Comparison of ENCODE assay signal across 9 mouse cellular contexts in the genomic region with DNA sequence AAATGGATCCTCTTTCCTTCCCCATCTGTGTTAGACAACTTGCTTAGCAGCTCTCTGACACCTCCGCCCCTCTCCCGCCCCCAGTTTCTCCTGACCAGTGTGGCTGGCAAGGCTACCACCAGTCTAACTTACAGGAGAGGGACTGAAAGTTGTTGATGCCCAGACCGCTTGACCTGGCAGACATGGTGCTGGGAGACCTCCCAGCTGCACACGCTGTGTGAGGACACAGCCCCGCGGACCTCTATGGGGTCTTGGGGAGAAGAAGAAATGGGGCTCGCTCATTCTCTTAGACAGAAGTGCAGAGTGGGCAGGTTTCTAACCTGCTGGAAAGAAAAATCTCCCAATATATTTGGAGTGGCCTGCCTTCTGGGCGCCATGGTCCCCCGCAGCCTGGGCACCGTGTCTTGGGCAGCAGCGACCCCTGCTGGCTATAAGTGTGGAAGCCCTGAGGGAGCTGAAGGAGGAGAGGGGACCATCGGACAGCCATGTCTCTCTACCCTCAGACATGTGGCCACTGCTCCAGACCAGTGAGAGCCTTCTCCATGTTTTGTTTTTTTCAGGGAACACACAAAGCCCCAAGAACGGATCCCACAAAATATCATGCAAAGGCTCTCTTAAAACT. TPM values are rescaled to one million over a fixed set of nuclear protein-coding genes. Genes with fewer than 3 reads are reported as not detected.
A peak's percentile ranks its signal among the peaks of the same experiment; 100 is the strongest.
DNase-seq lines count a peak whose midpoint lies in the region; ATAC-seq and TF ChIP-seq lines count a peak whose summit lies in the region.
"Had no signal": no experiment of that assay in that cellular context is flagged by ENCODE, and none has a peak within 500 bp of the region (broad histone marks: within the 10 kb centered on the region; RNA-seq: fewer than 3 reads in every experiment).

No protein-coding gene starts in this region.

- H3K4me1 ChIP-seq in forebrain, embryonic 11.5 days (replicated peaks; ENCODE audit: control insufficient read depth, insufficient read depth, low read length), result no peaks in the 10 kb centered on the region
- peaks cover 3 to 4% of the 10 kb centered on the region in 2 experiments; a peak in 2 of 4 replicates for H3K4me1 ChIP-seq in heart, embryonic 14.5 days (ENCODE audit: control insufficient read depth in 2 of 2, insufficient read depth in 2 of 2, low read length in 2 of 2)
- H3K4me1 ChIP-seq in liver, embryonic 14.5 days (replicated peaks; ENCODE audit: control insufficient read depth in 2 of 2, insufficient read depth in 2 of 2, low read length in 1 of 2), result no peaks in the 10 kb centered on the region
- H3K4me1 ChIP-seq in neural tube, embryonic 15.5 days, result peaks cover 12% of the 10 kb centered on the region

- H3K36me3 ChIP-seq in forebrain, embryonic 11.5 days (ENCODE audit: control insufficient read depth, insufficient read depth, low read length), result no peaks in the 10 kb centered on the region
- no peaks in the 10 kb centered on the region for H3K36me3 ChIP-seq in heart, embryonic 14.5 days (ENCODE audit: control insufficient read depth, insufficient read depth, low read length)
- no peaks in the 10 kb centered on the region for H3K36me3 ChIP-seq in liver, embryonic 14.5 days (replicated peaks; ENCODE audit: control insufficient read depth, insufficient read depth, low read depth)
- H3K36me3 ChIP-seq in neural tube, embryonic 15.5 days, result no peaks in the 10 kb centered on the region
- H3K36me3 ChIP-seq: embryonic facial prominence, embryonic 13.5 days had no signal

- DNase-seq in CD4-positive, CD25-positive, alpha-beta regulatory T cell, adult 2 months (ENCODE audit: low read depth, low spot score), result peak; percentile 79
- peak; percentile 74 for DNase-seq in brain, adult 2 months (ENCODE audit: low read depth, low spot score)
- DNase-seq in forebrain, embryonic 11.5 days (ENCODE audit: low spot score), result peak; percentile 87
- DNase-seq in kidney, postnatal 25 days, result peak; percentile 70 to 82
- peak in 1 of 3 experiments; percentile 9 for DNase-seq in liver, embryonic 14.5 days (ENCODE audit: low read depth in 3 of 3, low spot score in 3 of 3)
- DNase-seq in testis, postnatal 14 days (ENCODE audit: low spot score), result peak; percentile 36

- 28% methylated on average over 13 of the region's 13 CpGs for WGBS in forebrain, embryonic 11.5 days
- WGBS in heart, embryonic 14.5 days, result 26% methylated on average over 13 of the region's 13 CpGs
- 26% methylated on average over 13 of the region's 13 CpGs for WGBS in liver, embryonic 14.5 days (ENCODE audit: insufficient replicate concordance)
- 29% methylated on average over 13 of the region's 13 CpGs for WGBS in neural tube, embryonic 15.5 days

- H3K9ac ChIP-seq in forebrain, embryonic 11.5 days (ENCODE audit: low read length), result no peak overlapping the region
- H3K9ac ChIP-seq in heart, embryonic 14.5 days (ENCODE audit: low read length), result no peak overlapping the region
- no peak overlapping the region for H3K9ac ChIP-seq in liver, embryonic 14.5 days (replicated peaks)
- H3K9ac ChIP-seq in neural tube, embryonic 15.5 days (replicated peaks), result no peak overlapping the region
- H3K9ac ChIP-seq: embryonic facial prominence, embryonic 13.5 days had no signal

- no peak overlapping the region for H3K4me3 ChIP-seq in forebrain, embryonic 11.5 days (ENCODE audit: low read depth, low read length)
- no peak overlapping the region for H3K4me3 ChIP-seq in heart, embryonic 14.5 days (ENCODE audit: control insufficient read depth in 1 of 2, insufficient read depth in 1 of 2, low read depth in 1 of 2, low read length in 2 of 2)
- H3K4me3 ChIP-seq in liver, embryonic 14.5 days (ENCODE audit: insufficient read depth in 1 of 2, low read depth in 2 of 2, low read length in 2 of 2), result no peak overlapping the region
- no peak overlapping the region for H3K4me3 ChIP-seq in neural tube, embryonic 15.5 days (replicated peaks)
- H3K4me3 ChIP-seq: embryonic facial prominence, embryonic 13.5 days had no signal

- no peak for TF ChIP-seq EP300 in liver, embryonic 14.5 days (IDR thresholded peaks at IDR 0.05; ENCODE audit: low read depth)

- peak; percentile 77 for ATAC-seq in forebrain, embryonic 11.5 days (replicated peaks; ENCODE audit: low FRiP score)
- peak; percentile 52; the same call in 1 of the 2 replicates for ATAC-seq in heart, embryonic 14.5 days (ENCODE audit: insufficient number of reproducible peaks, insufficient read depth, low FRiP score, low read depth)
- ATAC-seq in liver, embryonic 14.5 days (ENCODE audit: insufficient read depth), result no peak
- ATAC-seq in neural tube, embryonic 15.5 days (ENCODE audit: low FRiP score), result peak; percentile 86; the same call in 1 of the 2 replicates

- H3K27me3 ChIP-seq in forebrain, embryonic 11.5 days (ENCODE audit: control insufficient read depth, insufficient read depth, low read length), result 0 out of 2 replicates have a peak, but pooled peaks cover 2% of the 10 kb centered on the region
- H3K27me3 ChIP-seq in heart, embryonic 14.5 days (ENCODE audit: control insufficient read depth, insufficient read depth, low read length), result no peaks in the 10 kb centered on the region
- H3K27me3 ChIP-seq in liver, embryonic 14.5 days (ENCODE audit: control insufficient read depth, insufficient read depth, low read length), result no peaks in the 10 kb centered on the region
- peaks cover 6% of the 10 kb centered on the region; the same call in 1 of the 2 replicates for H3K27me3 ChIP-seq in neural tube, embryonic 15.5 days (replicated peaks)

- no peaks in the 10 kb centered on the region for H3K9me3 ChIP-seq in forebrain, embryonic 11.5 days (ENCODE audit: control insufficient read depth, low read length)
- H3K9me3 ChIP-seq in heart, embryonic 14.5 days (ENCODE audit: control insufficient read depth, low read length), result no peaks in the 10 kb centered on the region
- H3K9me3 ChIP-seq in liver, embryonic 14.5 days (ENCODE audit: control insufficient read depth, low read length), result no peaks in the 10 kb centered on the region
- H3K9me3 ChIP-seq in neural tube, embryonic 15.5 days (replicated peaks), result no peaks in the 10 kb centered on the region
- H3K9me3 ChIP-seq: embryonic facial prominence, embryonic 13.5 days had no signal

- peak; percentile 87 for TF ChIP-seq CTCF in liver, embryonic 14.5 days (IDR thresholded peaks at IDR 0.05; ENCODE audit: low read depth)

- H3K27ac ChIP-seq in forebrain, embryonic 11.5 days (ENCODE audit: low read depth, low read length), result no peak overlapping the region
- no peak overlapping the region for H3K27ac ChIP-seq in heart, embryonic 14.5 days (replicated peaks in 1 of 2; ENCODE audit: control insufficient read depth in 1 of 2, insufficient read depth in 1 of 2, low read depth in 2 of 2, low read length in 2 of 2)
- H3K27ac ChIP-seq in liver, embryonic 14.5 days, result no peak overlapping the region
- H3K27ac ChIP-seq in neural tube, embryonic 15.5 days (replicated peaks), result no peak overlapping the region
- H3K27ac ChIP-seq: embryonic facial prominence, embryonic 13.5 days had no signal

- H3K4me2 ChIP-seq in forebrain, embryonic 11.5 days (ENCODE audit: low read depth, low read length, severe bottlenecking), result no peak overlapping the region
- peak overlapping the region; percentile 36; the same call in 1 of the 2 replicates for H3K4me2 ChIP-seq in heart, embryonic 14.5 days (ENCODE audit: low read length)
- no peak overlapping the region for H3K4me2 ChIP-seq in liver, embryonic 14.5 days (ENCODE audit: low read depth)
- H3K4me2 ChIP-seq in neural tube, embryonic 15.5 days, result peak overlapping the region; percentile 33
- H3K4me2 ChIP-seq: embryonic facial prominence, embryonic 13.5 days had no signal

RNA-seq across cellular contexts. Expression of gene Cdc5l, which starts 59.4 kb away (rescaled TPM):
- polyA plus RNA-seq in forebrain, embryonic 11.5 days (2014; fragmentation: Nextera tagmentation; extraction: Ambion mirVana), result 85.3 and 88.3 TPM in 2 replicates
- 50.7 and 52.5 TPM in 2 replicates for polyA plus RNA-seq in heart, embryonic 14.5 days (2014; fragmentation: Nextera tagmentation; extraction: Ambion mirVana)
- 8.1 and 15.0 TPM in 2 replicates for polyA plus RNA-seq in liver, embryonic 14.5 days (2012; rRNA removed)
- 26.9 and 28.6 TPM in 2 replicates for polyA plus RNA-seq in liver, embryonic 14.5 days (2014; fragmentation: Nextera tagmentation; extraction: Ambion mirVana)
- polyA plus RNA-seq in neural tube, embryonic 15.5 days (2015; fragmentation: Nextera tagmentation; extraction: Ambion mirVana), result 57.1 and 62.0 TPM in 2 replicates

Comparison
In these comparisons a context has a peak if more than half of its experiments do, and no peak if none do; other contexts are left out.
1. H3K4me2 ChIP-seq: peak in heart, embryonic 14.5 days (single experiment) and neural tube, embryonic 15.5 days (single experiment); none in forebrain, embryonic 11.5 days (single experiment) and liver, embryonic 14.5 days (single experiment).